Mouse (Mus musculus) megakaryocyte, adult 5-6 weeks (primary cell): ENCODE measurements at regions not wholly inside any gene's neighbourhood (a gene's known extent, or its start where the extent isn't known, plus 50 kb on each side); places are given as distances from the start of the nearest gene placed in this dataset.
A peak's percentile ranks its signal among the peaks of the same experiment; 100 is the strongest.

Experiments
- ATAC-seq: 2 replicates; pipeline ENCODE4 v1.8.0; 2016; ENCODE audit warnings: mild to moderate bottlenecking, inconsistent platforms; ENCODE audit not compliant: poor library complexity, severe bottlenecking

DNA sequence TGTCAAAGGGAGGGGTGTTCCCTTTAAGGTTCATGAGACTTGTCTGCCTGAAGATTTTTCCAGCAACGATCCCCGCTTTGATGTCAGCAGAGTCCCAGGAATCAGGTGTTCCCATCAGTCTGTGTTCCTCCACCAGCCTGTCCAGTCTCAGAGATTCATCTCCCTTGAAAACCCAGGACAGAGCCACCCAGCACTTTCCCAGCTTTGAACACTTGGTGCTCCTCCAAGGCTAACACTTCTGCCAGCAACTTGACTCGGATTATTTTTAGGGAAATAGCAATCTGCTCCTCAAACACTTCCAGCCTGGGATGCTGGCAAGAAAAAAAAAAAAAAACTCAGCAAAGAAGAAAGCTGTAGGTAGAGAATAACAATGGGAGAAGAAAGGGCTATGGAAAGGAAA, 170.7 kb downstream of the Dyrk2 start:
- ATAC-seq, result no peak

DNA sequence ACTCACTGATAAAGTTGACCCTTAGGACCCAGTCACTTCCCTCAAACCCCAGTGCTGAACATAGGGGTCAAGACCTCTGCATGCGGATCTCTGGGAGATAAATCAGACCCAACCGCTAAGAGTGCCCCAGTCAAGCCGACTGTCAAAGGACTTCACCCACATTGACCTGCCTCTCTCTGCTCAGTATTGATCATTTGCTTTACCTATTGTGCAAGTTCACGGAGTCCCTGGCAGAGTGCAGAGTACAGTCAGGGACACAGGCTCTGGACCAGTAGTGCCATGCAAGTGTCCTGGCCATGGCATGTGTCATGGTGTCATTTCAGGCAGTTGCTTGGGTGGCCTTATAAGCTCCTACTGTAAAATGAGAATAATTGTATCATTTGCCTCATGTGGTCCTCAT, 169.9 kb downstream of the Dyrk2 start:
- no peak for ATAC-seq

DNA sequence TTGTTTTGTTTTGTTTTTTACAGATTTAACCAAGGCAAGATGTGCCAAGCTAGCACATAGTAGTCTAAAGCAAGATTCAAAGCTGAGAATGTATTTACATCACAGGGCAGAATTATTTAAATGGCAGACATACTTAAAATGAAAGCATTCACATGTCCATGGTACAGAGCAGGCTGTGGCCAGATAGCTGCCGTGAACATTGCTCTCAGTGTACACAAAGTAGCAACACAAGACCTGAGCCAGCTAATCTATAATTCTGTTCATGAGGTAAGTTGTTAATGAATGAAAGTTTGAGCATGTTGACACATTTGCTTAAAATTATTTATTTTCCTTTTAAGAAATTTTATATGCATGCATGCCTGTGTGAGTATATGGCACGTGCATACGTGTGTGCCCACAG, 164.0 kb downstream of the Dyrk2 start:
- no peak for ATAC-seq

DNA sequence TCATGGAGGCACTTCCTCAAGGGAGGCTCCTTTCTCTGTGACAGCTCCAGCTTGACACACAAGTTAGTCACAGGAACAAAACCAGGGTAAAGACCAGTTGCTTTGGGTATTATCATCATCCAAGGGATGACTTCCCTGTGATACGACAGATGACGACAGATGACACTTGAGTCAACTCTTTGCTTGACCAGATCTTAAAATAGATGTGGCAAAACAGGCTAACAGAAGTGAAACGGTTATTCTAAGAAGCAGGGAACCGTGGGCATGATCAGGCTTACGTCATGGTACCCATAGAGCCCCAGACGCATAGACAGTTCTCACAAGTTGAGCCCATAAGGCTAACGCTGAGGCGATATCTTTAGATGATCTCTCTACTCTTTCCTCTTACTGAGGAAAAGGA, 160.3 kb downstream of the Dyrk2 start:
- ATAC-seq, result peak; percentile 82

DNA sequence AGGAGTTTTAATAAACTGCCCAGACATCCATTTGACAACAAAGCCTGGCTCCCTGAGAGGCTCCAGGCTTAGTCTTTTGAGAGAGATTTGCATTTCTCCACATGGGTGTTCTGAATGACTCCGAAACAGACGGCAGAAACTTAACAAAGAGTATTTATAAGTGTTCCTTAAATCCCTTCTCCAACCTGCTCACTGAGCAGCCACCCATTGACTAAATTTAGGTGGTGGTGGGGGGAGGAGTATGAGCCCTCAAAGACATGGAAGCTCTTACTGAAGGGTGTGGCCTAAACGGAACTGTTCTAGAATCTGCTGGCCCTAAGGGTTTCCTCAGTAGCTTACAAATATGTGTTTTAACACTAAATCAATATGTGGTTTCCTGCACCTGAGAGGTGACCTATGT, 158.5 kb downstream of the Dyrk2 start:
- no peak for ATAC-seq

DNA sequence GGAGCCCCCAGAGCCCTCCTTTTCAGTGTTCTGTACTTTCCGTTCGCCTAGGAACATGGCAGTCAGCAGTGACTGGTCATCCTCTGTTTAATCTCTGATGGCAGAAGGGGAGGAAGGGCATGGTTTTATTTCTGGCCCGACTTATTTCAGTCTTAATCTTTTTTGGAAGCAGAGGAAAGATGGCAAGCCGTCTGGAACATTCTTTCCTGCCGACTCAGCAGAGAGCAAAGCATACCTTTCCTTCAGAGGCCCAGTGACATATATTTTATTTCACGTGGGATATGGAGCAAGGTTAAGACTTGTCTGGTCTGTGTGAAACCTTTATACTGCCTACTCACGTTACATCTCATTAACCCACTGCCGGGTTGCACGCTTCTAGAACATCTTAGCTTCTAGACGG, 158.1 kb downstream of the Dyrk2 start:
- no peak for ATAC-seq

DNA sequence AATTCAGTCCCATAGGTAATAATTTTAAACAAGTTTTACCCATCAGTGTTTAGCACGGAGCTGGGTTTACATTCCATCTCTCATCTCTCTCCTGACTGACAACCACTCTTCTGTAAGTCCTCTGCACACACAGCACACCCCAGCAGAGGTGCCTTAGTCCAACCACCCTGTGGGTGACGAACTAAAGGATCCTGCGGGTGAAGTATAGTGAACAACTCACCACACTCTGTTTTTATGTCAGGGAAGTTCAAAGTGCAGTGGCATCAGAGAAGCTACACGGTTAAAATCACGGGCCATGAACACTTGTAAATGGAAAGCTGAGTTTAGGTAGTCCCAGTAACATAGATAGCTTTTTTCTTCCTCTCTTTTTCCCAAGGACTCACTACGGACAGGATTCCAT, 157.1 kb downstream of the Dyrk2 start:
- ATAC-seq, result no peak

DNA sequence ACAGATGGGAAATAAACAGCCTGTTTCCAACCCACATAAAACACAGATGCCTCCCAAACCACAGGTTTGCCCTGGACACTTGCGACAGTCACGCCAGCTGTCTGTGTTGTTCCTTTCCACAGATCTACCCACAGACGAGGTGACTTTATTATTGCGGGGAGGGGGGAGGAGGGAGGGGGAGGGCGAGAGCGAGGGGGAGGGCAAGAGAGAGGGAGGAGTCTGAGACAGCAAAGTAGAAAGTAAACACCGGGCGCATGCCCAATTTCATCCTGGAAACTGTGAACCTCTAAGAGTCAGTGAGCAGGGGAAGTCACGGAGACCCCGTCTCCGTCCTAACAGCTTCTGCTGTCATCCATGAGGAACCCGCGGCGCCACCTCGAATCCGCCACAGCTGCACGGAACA, 155.8 kb downstream of the Dyrk2 start:
- ATAC-seq, result peak; percentile 26; the same call in 1 of the 2 replicates

DNA sequence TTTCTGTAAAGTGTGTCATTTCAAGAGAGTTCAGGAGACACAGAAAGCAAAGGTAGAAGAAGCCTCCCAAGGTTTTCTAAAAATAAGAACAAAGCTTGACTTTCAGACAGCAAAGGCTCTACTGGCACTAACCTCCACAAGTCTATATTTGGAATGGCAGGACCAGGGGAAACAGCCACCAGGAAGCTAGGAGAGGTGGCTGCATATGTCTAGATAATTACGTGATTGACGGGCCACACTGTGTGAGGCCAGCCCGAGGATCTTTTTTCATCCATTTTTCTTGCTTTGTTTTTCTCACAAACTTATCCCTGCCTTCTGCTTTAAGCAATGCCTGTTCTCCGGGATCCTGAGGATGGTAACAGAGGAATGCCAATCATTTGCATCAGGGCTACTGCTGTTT, 155.4 kb downstream of the Dyrk2 start:
- no peak for ATAC-seq

DNA sequence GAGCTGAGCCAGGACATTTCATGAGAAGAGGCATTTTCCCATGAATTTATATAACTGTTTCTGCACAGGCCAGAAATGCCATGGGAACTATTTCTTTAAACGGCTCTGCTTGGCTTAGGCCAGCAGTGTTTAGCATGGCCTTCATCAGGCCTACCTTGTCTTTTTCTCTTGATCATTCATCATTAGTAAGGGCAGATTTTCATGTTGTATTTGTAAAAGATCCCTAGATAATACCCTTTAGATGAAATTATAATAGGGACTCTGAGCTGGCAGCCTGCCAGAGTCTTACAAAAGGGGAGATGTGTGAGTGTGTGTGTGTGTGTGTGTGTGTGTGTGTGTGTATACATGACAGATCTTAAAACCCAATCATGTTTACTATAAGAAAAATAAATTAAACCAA, 149.4 kb downstream of the Dyrk2 start:
- ATAC-seq, result no peak

DNA sequence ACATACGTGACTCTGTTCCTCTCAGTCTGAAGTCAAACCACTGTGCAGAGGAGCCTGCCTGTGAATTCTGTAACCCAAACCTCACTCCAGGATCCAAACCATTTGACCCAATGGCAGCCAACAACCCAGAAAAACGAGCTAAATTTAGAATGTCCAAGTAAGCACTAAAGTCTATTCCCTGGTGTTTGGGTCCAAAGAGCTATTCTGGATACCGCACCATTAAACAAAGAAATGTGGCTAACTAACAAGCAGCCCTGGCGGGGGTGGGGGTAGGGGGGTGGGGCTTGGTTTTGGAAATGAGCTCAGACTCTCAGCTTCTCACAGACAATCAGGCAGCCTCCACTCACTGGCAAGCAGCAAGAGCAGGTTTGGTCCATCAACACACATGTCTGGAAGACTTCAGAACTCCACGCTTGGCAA, 147.9 kb downstream of the Dyrk2 start:
- ATAC-seq, result no peak

DNA sequence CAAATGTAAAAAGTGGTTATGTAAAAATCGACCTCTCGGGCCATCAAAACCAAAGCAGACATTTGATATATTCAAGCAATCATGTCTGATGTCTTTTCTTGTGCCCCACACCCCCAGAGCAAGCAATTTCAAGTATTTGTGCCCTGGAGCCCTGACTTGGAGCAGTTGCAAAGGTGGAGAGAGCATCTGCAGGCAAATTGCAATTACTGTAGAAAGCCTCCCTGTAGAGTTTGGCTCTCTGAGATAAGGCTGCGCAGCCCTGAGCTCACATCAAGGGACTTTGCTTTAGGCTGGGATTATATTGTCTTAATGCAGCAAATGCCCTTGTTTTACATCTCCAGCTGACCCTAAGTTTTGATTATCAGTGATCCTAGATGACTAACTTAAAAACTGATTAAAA, 147.3 kb downstream of the Dyrk2 start:
- no peak for ATAC-seq

DNA sequence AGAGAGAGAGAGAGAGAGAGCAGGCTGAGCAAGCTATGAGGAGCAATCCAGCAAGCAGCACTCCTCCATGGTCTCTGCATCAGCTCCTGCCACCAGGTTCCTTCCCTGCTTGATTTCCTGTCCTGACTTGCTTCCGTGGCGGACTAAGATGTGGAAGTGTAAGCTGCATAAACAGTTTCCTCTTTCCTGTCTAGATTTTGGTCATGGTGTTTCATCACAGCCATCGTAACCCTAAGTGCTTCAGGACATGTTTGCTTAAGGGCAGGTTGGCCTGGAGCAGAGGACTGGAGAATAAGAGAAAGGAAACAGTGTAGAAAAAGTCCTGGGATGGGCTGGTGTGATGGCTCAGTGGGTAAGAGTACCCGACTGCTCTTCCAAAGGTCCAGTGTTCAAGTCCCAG, 133.9 kb downstream of the Dyrk2 start:
- peak; percentile 86 for ATAC-seq

DNA sequence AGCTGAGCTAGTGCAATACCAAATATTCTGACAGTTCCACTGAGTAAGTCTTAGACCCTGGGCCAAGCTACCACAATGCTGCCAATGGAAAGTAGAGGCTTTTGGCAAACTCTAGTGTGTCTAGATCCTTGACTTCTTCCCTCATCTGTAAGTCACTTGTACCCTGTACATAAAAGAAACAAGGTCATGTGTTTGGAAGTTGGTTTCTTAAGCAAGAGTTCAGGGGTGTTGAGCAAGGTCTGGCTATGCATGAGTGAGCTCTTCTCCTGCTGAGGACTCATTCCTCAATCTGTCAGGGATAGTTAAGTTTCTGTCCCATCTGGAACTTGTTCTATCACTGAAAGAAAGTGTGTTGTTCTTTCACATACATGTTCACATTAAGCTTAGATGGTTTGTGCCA, 132.9 kb downstream of the Dyrk2 start:
- ATAC-seq, result peak; percentile 76

DNA sequence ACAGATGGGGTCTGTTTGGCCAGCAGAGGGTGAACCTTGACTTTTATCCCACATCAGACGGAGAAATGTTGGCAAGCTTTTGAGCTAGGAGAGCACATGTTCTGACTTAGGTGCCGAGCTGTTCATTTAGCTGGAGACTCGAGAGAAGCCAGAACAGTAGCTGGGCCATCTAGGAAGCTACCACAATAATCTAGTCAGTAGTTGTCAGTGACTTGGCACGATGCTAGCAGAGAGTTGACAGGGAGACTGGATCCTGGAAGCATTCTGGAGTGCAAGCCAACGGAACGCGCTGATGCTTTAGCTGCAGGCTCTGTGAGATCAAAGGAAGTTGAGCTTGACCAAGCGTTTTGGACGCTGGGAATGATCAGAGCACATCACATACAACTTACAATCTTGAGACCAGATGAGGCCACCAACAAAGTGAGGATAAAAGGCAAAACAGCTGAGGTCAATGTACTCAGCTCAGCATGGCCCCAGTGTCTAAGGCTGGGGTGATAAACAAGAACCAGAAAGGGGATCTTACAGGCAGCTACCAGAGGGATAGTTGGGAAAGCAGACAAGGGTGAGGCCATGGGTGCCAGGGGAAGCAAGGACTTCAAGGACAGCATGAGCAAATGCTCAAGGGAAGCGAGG, 130.0 kb downstream of the Dyrk2 start:
- ATAC-seq, result no peak

DNA sequence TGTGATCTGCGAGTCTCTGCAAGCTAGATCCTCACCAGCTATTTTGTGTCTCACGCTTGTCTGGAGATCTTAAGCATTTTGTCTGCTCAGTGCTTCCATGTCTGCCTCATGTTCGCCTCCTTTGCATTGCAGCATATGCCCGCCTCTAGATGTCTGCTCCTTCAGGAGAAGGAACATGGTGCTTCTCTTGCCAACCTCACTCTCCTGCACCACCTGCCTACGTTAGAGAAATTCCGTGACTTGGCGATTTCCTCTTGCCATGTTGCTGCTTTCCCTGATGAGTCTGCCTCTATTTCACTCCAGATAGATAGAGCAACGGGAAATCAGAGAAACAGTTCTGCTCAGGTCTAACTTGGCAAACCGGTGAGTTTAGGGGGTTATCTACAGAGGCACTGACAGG, 126.2 kb downstream of the Dyrk2 start:
- no peak for ATAC-seq

DNA sequence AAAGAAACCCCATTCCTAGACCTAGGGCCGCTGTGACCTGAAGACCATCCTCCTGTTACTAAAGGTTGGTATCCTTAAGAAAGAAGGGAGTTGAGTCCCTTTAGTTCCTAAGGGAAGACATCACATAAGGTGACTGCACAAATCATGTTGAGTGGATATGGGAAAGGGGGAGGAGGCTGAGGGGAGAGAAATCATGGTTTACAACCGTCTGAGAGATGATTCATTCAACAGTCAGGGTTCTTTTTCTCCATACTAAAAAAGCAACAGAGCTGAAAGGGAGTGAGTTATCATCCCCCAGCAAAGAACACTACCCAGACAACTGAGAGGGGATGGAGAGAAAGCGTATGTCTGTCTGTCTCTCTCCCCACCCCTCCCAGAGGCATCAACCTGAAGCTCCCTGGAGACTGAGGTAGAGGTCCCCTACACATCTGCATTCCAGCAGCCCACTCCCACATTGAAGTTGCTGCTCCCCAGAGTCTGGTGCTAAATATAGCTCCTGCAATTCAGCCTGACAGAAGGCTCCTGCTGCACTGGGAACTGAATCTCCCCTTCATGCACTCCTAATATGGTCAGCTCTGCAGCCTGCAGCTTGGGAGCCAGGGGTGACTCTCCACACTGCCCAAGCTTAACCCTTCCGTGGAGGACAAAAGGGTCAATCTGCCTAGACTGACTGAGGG, 123.2 kb downstream of the Dyrk2 start:
- ATAC-seq, result no peak

DNA sequence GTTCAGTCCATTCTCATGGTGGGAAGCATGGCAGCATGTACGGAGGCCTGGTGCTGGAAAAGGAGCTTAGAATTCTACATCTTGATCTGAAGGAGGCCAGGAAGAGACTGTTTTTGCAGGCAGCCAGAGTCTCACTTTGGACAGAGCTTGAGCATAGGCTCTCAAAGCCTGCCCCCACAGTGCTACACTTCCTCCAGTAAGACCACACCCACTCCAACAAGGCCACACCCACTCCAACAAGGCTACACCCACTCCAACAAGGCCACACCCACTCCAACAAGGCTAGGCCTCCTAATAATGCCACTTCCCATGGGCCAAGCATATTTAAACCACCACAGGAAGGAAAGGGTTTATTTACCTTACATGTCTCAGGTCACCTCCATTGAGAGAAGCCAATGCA, 121.0 kb downstream of the Dyrk2 start:
- 0 out of 2 replicates have a peak, but pooled peaks have one; percentile 14 for ATAC-seq

DNA sequence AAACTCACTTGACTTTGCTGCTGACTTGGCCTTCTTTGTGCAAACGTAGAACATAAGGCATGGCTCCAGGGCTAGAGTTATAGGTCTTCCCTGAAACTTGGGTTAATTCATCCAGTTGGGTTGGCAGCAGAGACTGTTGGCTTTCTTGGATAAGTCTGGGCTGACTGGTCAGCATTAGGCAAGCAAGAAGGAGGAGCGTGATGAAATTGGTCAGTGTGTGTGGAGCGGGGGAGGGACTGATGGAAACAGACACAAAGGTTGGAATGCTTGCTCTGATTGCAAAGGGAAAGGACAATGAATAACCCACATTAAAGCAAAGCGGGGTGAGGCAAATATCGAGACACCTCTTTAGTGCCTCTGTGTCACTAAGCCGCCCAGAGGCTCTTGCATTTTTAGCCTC, 120.3 kb downstream of the Dyrk2 start:
- ATAC-seq, result no peak

DNA sequence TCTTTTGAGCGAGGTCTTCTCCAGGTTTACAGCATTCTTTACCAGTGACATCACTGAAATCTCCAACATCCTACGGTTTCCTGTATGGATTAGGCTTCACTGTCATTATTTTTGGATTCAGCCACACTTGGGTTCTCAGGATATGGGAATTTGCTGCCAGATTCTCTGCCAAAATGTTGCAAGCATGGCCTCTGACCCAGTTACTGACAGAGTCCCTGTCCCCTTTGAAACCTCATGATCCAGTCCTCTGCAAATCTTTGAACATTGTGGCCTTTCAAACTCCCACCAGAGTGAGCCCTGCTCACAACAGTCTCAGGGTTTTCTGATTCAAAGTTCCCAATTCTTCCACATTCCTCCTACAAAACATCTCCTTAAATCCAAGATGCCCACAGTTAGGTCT, 118.9 kb downstream of the Dyrk2 start:
- no peak for ATAC-seq

DNA sequence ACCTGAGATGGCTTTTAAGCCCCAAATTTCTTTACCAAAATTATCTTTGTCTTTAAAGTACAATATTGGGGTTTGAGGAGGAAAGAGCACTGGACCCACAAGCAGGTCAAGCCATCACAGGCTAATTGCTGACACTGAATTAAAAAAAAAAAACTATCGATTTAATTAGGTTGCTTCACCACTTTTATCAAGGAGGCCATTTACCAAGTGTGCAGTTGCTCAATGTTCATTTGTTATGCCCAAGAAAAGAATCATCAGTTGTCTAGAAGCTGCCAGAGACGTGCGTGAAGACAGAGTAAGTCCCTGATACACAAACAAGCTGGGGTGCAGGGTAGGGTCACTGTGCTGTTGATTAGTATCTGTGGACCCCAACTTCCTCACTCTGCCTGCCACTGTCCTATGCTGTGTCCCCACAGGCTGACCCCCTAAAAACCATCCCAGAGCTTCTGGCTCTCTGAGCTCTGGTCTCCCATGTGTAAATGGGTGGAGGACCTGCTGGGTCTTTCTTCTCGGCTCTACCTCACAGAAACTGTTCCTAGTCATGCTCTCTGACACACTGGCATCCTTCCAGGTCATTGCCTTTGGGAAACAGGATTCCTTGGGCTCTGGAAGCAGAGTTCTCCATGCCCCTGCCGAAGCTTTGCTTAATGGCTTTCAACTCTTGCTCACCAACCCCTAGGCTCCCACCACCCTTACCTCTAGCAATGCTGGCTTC, 116.8 kb downstream of the Dyrk2 start:
- ATAC-seq, result no peak

DNA sequence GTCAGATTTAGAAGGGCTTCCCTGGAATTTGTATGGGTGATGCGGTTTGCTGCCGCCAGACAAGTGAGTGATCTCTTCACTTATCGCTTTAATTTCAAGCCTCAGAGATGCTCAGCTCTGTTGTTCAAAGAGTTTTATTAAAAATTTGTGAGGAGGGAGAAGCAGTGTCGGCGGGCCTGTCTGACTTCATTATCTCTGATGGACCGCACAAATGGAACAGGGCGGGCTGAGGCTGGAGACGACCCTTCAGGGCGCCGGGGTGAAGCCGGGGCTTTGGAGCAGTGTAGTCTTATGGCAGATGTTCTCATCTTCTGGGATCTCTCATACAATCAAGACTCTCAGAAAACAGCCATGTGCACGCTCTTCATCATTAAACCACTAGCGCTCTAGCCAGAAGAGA, 115.2 kb downstream of the Dyrk2 start:
- no peak for ATAC-seq
